Mouse (Mus musculus): ENCODE measurements at regions not wholly inside any gene's neighbourhood (a gene's known extent, or its start where the extent isn't known, plus 50 kb on each side); places are given as distances from the start of the nearest gene placed in this dataset.

DNA sequence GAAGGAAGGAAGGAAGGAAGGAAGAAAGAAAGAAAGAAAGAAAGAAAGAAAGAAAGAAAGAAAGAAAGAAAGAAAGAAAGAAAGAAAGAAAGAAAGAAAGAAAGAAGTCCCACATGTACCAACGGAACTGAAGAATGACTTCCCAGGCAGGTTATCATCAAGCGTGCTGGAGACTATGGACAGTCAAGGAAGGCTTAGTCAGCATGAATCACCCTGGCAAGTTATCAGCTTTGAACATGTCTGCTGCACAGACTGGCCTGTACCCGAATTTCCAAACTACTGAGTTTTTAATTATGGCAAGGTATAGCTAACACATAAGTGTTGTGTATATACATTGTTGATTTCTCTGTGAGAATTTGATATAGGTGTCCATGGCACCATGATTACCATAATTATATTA, 104.3 kb upstream of the Asb5 start:
- 88% methylated on average over 3 of the region's 3 CpGs for WGBS
- H3K9me3 ChIP-seq (replicated peaks; ENCODE audit: control insufficient read depth, low read length) = no peaks in the 10 kb centered on the region

DNA sequence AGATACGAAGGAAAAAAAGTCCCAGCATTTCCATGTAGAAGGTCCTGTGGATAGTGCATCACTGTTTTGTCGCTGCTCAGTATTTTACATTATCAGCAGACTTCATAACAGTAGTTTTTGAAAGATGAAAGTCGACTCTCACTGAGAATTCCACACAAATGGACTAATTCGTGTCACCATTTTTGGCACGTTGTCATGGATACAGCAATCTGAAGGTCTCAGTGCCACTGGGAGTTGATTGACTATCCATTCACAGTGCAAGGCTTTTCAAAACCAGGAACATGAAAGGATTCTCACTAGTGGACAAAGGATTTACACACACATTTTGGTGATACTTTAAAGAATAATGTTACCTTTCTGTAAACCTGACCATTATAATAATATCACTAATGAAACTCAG, 93.7 kb upstream of the Asb5 start:
- DNase-seq (ENCODE audit: low spot score) = no peak

More for the DNA sequence above, 104.3 kb upstream of the Asb5 start:
- no peaks in the 10 kb centered on the region for H3K4me1 ChIP-seq (ENCODE audit: control insufficient read depth, insufficient read depth, low read length)
- no peaks in the 10 kb centered on the region for H3K36me3 ChIP-seq (replicated peaks; ENCODE audit: control insufficient read depth, insufficient read depth, low read depth, low read length)
- no peak overlapping the region for H3K4me3 ChIP-seq (ENCODE audit: low read depth, low read length)
- no peak overlapping the region for H3K9ac ChIP-seq (replicated peaks; ENCODE audit: low read length)
- ATAC-seq (replicated peaks; ENCODE audit: insufficient number of reproducible peaks, low FRiP score, low TSS enrichment, low read depth) = no peak
- no peak overlapping the region for H3K4me2 ChIP-seq (ENCODE audit: low read depth, low read length)
- no peak for DNase-seq (ENCODE audit: low spot score)
- H3K27ac ChIP-seq (replicated peaks; ENCODE audit: low read depth, low read length) = no peak overlapping the region
- H3K27me3 ChIP-seq (ENCODE audit: control insufficient read depth, insufficient read depth, low read length) = no peaks in the 10 kb centered on the region

DNA sequence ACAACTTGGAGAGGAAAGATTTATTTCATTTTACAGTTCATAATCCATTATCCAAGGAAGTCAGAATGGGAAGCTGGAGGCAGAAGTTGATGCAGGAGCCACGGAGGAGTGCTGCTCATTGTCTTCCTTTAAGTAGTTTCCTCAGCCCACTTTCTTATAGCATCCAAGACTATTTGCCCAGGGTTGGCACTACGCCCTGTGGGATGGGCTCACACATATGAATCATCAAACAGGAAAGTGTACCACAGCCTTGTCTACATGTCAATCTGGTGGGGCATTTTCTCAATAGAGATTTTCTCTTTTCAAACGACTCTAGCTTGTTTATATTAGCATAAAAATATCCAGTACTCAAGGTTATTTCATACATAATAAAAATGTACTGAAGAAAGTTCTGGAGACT, 88.2 kb upstream of the Asb5 start:
- 81% methylated on average over 3 of the region's 3 CpGs for WGBS

More for the DNA sequence above, 93.7 kb upstream of the Asb5 start:
- Histone ChIP-seq H3K36me3 (replicated peaks; ENCODE audit: control insufficient read depth, insufficient read depth, low read depth, low read length) (no peaks in the 10 kb centered on the region), H3K9ac (replicated peaks; ENCODE audit: low read length) (no peak overlapping the region), H3K4me3 (ENCODE audit: low read depth, low read length) (no peak overlapping the region), H3K9me3 (replicated peaks; ENCODE audit: control insufficient read depth, low read length) (no peaks in the 10 kb centered on the region), H3K4me1 (ENCODE audit: control insufficient read depth, insufficient read depth, low read length) (no peaks in the 10 kb centered on the region), H3K4me2 (ENCODE audit: low read depth, low read length) (no peak overlapping the region), H3K27me3 (ENCODE audit: control insufficient read depth, insufficient read depth, low read length) (no peaks in the 10 kb centered on the region), H3K27ac (replicated peaks; ENCODE audit: low read depth, low read length) (no peak overlapping the region)
- WGBS = 86% methylated on average over 5 of the region's 5 CpGs
- ATAC-seq (replicated peaks; ENCODE audit: insufficient number of reproducible peaks, low FRiP score, low TSS enrichment, low read depth) = no peak

DNA sequence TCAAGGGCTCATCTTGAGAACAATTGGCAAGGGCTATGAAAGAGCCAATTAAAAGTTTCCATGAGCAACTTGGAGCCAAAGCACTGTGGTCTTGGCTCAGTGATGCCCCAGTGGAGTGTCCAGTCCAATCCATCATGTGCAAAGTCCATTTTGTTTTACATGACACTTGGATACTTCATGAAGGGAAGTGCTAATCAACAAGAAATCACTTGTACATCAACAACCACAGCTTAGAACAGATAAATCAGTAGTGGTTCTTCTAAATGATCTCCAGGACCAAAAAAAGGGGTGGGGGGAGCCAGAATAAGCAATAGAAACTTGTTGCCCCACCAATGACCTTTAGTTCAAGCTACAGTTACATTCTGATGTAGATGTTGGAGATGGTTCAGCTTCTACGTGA, 87.0 kb upstream of the Asb5 start:
- no peak for DNase-seq (ENCODE audit: low spot score)
- WGBS = 50% methylated on average over 1 of the region's 1 CpGs
- Histone ChIP-seq H3K9me3 (replicated peaks; ENCODE audit: control insufficient read depth, low read length) (no peaks in the 10 kb centered on the region), H3K4me2 (ENCODE audit: low read depth, low read length) (no peak overlapping the region), H3K36me3 (replicated peaks; ENCODE audit: control insufficient read depth, insufficient read depth, low read depth, low read length) (no peaks in the 10 kb centered on the region), H3K4me1 (ENCODE audit: control insufficient read depth, insufficient read depth, low read length) (no peaks in the 10 kb centered on the region), H3K9ac (replicated peaks; ENCODE audit: low read length) (no peak overlapping the region), H3K27me3 (ENCODE audit: control insufficient read depth, insufficient read depth, low read length) (no peaks in the 10 kb centered on the region), H3K27ac (replicated peaks; ENCODE audit: low read depth, low read length) (no peak overlapping the region), H3K4me3 (ENCODE audit: low read depth, low read length) (no peak overlapping the region)
- no peak for ATAC-seq (replicated peaks; ENCODE audit: insufficient number of reproducible peaks, low FRiP score, low TSS enrichment, low read depth)

More for the DNA sequence above, 88.2 kb upstream of the Asb5 start:
- DNase-seq (ENCODE audit: low spot score) (no peak), ATAC-seq (replicated peaks; ENCODE audit: insufficient number of reproducible peaks, low FRiP score, low TSS enrichment, low read depth) (no peak)
- no peaks in the 10 kb centered on the region for H3K9me3 ChIP-seq (replicated peaks; ENCODE audit: control insufficient read depth, low read length)
- no peaks in the 10 kb centered on the region for H3K27me3 ChIP-seq (ENCODE audit: control insufficient read depth, insufficient read depth, low read length)
- no peak overlapping the region for H3K9ac ChIP-seq (replicated peaks; ENCODE audit: low read length)
- H3K4me2 ChIP-seq (ENCODE audit: low read depth, low read length) = no peak overlapping the region
- no peaks in the 10 kb centered on the region for H3K36me3 ChIP-seq (replicated peaks; ENCODE audit: control insufficient read depth, insufficient read depth, low read depth, low read length)
- H3K4me3 ChIP-seq (ENCODE audit: low read depth, low read length) = no peak overlapping the region
- no peaks in the 10 kb centered on the region for H3K4me1 ChIP-seq (ENCODE audit: control insufficient read depth, insufficient read depth, low read length)
- H3K27ac ChIP-seq (replicated peaks; ENCODE audit: low read depth, low read length) = no peak overlapping the region

DNA sequence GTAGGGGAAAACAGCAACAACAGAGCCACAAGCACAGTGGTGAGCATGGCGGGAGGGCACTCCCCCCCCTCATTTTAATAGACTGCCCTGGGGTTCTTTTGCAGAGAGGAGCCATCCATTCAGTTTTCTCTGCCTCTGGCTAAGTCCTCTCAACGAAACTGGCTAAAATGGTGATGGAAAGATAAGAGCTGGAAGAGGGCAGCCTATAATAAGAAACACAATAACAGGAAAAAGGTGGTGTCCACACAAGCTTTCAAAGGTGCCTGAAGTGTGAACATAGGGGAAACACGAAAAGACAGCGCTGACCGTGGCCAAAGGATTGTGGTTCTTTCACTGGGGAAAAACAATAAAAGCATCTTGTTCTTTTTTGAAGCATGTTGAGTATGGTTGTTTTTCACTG, 83.0 kb upstream of the Asb5 start:
- Histone ChIP-seq H3K4me3 (ENCODE audit: low read depth, low read length) (no peak overlapping the region), H3K27me3 (ENCODE audit: control insufficient read depth, insufficient read depth, low read length) (no peaks in the 10 kb centered on the region), H3K4me2 (ENCODE audit: low read depth, low read length) (no peak overlapping the region), H3K4me1 (ENCODE audit: control insufficient read depth, insufficient read depth, low read length) (no peaks in the 10 kb centered on the region), H3K9me3 (replicated peaks; ENCODE audit: control insufficient read depth, low read length) (no peaks in the 10 kb centered on the region), H3K9ac (replicated peaks; ENCODE audit: low read length) (no peak overlapping the region), H3K27ac (replicated peaks; ENCODE audit: low read depth, low read length) (no peak overlapping the region), H3K36me3 (replicated peaks; ENCODE audit: control insufficient read depth, insufficient read depth, low read depth, low read length) (no peaks in the 10 kb centered on the region)
- DNase-seq (ENCODE audit: low spot score) (no peak), ATAC-seq (replicated peaks; ENCODE audit: insufficient number of reproducible peaks, low FRiP score, low TSS enrichment, low read depth) (no peak)
- 15% methylated on average over 5 of the region's 5 CpGs for WGBS

DNA sequence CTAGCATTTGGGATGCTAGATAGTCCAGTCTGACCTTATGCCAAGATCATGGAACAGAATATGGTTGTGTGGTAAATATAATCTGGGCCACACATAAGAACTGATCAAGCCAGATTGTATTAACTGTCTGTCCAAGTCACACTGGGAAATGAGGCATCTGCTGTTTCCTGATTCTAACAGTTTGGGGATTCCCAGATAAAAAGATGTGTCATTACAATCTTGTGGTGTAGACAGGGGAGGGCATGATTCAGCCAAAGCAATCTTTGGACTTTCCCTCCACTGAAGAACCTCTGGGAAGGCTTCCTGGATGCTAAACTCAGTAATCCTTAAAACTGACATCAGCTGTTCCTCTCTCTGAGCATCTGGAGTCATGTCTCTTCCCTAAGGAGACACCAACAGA, 79.6 kb upstream of the Asb5 start:
- Histone ChIP-seq H3K9me3 (replicated peaks; ENCODE audit: control insufficient read depth, low read length) (no peaks in the 10 kb centered on the region), H3K4me3 (ENCODE audit: low read depth, low read length) (no peak overlapping the region), H3K27me3 (ENCODE audit: control insufficient read depth, insufficient read depth, low read length) (no peaks in the 10 kb centered on the region), H3K27ac (replicated peaks; ENCODE audit: low read depth, low read length) (no peak overlapping the region), H3K9ac (replicated peaks; ENCODE audit: low read length) (no peak overlapping the region), H3K36me3 (replicated peaks; ENCODE audit: control insufficient read depth, insufficient read depth, low read depth, low read length) (no peaks in the 10 kb centered on the region), H3K4me2 (ENCODE audit: low read depth, low read length) (no peak overlapping the region), H3K4me1 (ENCODE audit: control insufficient read depth, insufficient read depth, low read length) (no peaks in the 10 kb centered on the region)
- DNase-seq (ENCODE audit: low spot score) (no peak), ATAC-seq (replicated peaks; ENCODE audit: insufficient number of reproducible peaks, low FRiP score, low TSS enrichment, low read depth) (no peak)

DNA sequence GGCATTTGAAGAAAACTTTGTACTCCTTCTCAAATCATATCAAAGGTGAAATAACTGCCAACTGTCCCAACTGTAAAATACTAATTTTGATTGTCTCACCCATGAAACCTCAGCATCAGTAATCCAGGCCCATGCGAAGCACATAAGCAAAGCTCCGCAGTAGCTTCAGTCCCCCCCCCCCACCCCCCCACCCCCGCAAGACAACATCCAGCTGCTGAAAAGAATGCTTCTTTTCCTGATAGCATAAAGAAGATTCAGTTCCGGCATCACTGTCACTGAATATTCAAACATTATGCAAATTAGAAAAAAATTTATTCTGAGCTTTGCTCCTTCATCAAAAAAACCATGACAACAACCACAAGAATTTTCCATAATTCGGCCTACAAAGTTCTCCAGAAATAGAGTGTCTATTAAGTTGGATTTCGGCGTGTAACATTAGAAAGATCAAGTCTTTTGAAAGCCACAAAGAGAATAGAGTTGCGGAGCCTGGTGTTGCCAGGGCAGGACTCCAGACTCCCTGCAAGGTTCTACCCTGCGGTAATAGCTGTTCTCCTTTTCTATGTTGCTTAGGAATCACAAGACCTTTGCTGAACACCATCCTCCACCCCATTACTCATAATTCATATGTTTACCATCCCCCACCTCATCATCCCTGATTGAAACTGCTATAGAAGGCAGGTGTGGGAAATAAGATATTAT, 77.9 kb upstream of the Asb5 start:
- ATAC-seq (replicated peaks; ENCODE audit: insufficient number of reproducible peaks, low FRiP score, low TSS enrichment, low read depth) (no peak), DNase-seq (ENCODE audit: low spot score) (no peak)
- 79% methylated on average over 9 of the region's 9 CpGs for WGBS
- no peak overlapping the region for H3K4me3 ChIP-seq (ENCODE audit: low read depth, low read length)
- H3K4me2 ChIP-seq (ENCODE audit: low read depth, low read length) = no peak overlapping the region
- no peak overlapping the region for H3K9ac ChIP-seq (replicated peaks; ENCODE audit: low read length)
- H3K4me1 ChIP-seq (ENCODE audit: control insufficient read depth, insufficient read depth, low read length) = no peaks in the 10 kb centered on the region
- H3K27me3 ChIP-seq (ENCODE audit: control insufficient read depth, insufficient read depth, low read length) = no peaks in the 10 kb centered on the region
- no peaks in the 10 kb centered on the region for H3K36me3 ChIP-seq (replicated peaks; ENCODE audit: control insufficient read depth, insufficient read depth, low read depth, low read length)
- no peaks in the 10 kb centered on the region for H3K9me3 ChIP-seq (replicated peaks; ENCODE audit: control insufficient read depth, low read length)
- H3K27ac ChIP-seq (replicated peaks; ENCODE audit: low read depth, low read length) = no peak overlapping the region

DNA sequence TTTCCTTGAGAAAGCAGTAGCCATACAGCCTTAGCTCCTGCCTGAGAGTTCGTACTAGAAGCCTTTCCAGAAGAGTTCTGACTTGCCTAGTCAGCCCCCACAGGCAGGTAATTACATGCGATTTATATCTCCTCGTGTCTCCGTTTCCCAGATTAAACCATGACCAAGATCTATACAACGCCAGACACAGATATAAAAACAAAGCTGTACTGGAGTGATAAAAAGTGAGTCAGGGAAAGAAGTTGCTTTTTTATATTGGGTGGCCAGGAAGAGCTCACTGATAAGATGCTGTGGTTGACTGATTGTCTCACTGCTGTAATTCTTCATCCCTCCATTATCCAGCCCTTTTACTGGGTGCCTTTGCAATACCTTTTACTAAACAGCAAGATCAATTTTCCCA, 64.4 kb upstream of the Asb5 start:
- WGBS = 71% methylated on average over 5 of the region's 5 CpGs

More for the DNA sequence above, 64.4 kb upstream of the Asb5 start:
- no peak overlapping the region for H3K4me2 ChIP-seq (ENCODE audit: low read depth, low read length)
- H3K9ac ChIP-seq (replicated peaks; ENCODE audit: low read length) = no peak overlapping the region
- H3K4me3 ChIP-seq (ENCODE audit: low read depth, low read length) = no peak overlapping the region
- no peak overlapping the region for H3K27ac ChIP-seq (replicated peaks; ENCODE audit: low read depth, low read length)
- H3K27me3 ChIP-seq (ENCODE audit: control insufficient read depth, insufficient read depth, low read length) = no peaks in the 10 kb centered on the region
- ATAC-seq (replicated peaks; ENCODE audit: insufficient number of reproducible peaks, low FRiP score, low TSS enrichment, low read depth) = no peak
- no peaks in the 10 kb centered on the region for H3K9me3 ChIP-seq (replicated peaks; ENCODE audit: control insufficient read depth, low read length)
- H3K4me1 ChIP-seq (ENCODE audit: control insufficient read depth, insufficient read depth, low read length) = no peaks in the 10 kb centered on the region
- H3K36me3 ChIP-seq (replicated peaks; ENCODE audit: control insufficient read depth, insufficient read depth, low read depth, low read length) = no peaks in the 10 kb centered on the region
- no peak for DNase-seq (ENCODE audit: low spot score)

Measured in embryonic facial prominence, embryonic 11.5 days (tissue).